Mouse (Mus musculus) yolk sac, embryonic 10.5 days (tissue): ENCODE results near the gene Gm5431.
"Not testable (repeated sequence)": the region's sequence is repeated elsewhere in the genome, so short reads cannot be mapped to it uniquely, and the experiment has no call there.

ENCODE experiments used
- DNase-seq: peaks from one replicate; pipeline ENCODE4 v3.0.0-alpha.2; 2017; ENCODE audit warnings: low spot score

Gene Gm5431

DNA sequence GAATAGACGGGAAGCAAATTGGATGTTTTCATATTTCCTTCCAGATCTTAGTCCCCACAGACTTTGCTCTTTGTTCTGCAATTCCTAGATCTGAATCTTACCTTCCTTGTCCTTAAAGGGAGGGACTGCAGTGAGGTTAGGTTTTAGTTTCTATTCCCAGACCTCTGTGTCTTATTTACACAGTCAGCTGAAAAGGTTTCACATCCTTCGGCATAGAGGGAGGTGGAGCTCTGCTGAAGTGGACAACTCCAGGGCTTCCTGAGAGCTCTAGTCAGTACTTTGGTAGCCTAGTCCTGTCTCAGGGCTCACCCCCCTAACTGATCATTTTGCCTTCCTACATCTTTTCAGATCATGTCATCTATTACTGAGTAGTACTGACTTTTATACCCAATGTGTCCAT, at the start of gene Gm5431:
Gene Gm5431, minus strand, starts transcription at position 194 of the 400 bp plus-strand sequence.
- DNase-seq = no peak

DNA sequence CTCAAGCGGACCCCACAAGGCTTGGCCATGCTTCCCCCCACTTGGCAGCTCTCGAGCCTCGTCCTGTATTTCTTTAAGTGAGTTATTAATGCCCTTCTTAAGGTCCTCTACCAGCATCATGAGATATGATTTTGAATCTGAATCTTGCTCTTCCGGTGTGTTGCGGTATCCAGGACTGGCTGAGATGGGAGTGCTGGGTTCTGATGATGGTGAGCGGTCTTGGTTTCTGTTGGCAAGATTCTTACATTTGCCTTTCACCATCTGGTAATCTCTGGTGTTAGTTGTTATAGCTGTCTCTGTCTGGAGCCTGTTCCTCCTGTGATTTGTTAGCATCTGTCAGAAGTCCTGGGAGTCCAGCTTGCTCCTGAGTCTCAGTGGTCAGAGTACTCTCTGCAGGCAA, 44.1 kb upstream of the Gm5431 start, which contains the start of gene Psme2b:
Gene Psme2b, minus strand, starts transcription at position 101 of the 400 bp plus-strand sequence.
- not testable (repeated sequence) for DNase-seq

DNA sequence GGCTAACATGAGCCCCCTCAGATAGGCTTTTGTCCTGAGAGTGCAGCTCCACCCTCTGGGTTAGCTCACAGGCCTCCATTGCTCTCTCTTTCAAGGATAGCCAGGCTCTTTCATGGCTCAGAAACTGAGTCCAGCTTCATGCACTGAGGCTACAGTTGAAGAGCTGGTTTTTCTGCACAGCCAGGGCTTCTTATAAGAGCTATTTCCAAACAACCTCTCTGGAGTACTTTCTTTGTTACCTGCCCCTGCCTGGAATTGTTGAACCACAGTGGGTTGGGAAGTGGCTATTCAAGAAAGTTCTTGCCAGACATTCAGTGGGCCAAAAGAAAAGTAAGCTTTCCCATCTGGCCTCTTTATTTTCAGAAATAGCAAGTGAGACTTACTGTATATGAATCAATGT, 37.3 kb upstream of the Gm5431 start:
- not testable (repeated sequence) for DNase-seq

DNA sequence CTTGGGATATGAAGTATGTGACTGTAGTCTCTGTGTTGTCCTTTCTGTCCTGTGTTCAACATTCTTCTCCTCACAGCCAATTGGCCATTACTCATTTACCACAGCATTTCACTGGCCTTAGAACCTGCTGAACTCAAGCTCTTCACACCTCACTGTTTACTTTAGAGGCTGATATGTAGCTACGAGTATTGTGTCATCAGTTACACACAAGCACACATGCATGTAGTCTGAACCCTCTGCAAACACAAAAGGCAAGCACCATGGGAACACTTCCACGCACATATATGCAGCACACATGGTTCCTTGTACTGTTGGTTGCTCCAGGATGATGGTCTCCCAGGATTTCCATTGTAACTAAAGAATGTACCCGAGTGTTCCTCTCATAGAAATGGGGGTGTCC, 33.3 kb upstream of the Gm5431 start:
- not testable (repeated sequence) for DNase-seq

DNA sequence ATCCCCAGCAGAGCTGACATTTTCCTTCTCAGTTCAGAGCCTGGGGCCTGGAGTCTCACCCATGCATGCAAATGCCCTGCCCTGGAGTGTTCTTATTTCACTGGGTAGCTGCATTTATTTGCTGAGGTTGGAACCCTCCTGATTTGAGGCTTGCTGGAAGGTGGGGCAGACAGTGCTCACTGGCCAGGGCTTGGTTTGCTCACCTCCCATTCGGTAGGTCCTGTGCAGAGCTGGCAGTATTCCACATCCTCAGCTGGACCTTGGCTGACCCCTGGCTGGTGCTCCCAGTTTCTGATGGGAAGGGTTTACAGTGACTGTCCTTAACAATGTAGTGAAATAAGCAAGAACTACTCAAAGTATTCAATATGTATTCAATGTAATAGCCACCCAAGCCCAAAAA, 31.9 kb upstream of the Gm5431 start:
- DNase-seq = peak; percentile 7

DNA sequence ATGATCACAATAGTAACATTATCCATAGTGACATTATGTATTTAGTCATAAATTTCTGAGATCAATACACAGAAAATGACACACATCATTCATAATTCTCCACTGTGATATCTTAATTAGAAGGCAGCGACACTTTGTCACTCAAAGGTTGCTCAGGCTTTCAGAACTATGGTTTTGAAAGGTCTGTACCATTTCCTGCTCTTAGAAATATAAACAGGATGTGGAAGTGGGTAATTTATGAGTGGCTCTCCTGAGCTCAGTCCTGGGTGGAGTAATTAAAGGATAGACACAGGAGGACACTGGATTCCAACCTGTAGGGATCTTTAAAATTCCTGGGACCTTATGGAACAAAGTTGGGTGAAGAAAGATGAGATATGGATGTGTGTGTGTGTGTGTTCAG, 31.4 kb upstream of the Gm5431 start:
- DNase-seq = not testable (repeated sequence)

DNA sequence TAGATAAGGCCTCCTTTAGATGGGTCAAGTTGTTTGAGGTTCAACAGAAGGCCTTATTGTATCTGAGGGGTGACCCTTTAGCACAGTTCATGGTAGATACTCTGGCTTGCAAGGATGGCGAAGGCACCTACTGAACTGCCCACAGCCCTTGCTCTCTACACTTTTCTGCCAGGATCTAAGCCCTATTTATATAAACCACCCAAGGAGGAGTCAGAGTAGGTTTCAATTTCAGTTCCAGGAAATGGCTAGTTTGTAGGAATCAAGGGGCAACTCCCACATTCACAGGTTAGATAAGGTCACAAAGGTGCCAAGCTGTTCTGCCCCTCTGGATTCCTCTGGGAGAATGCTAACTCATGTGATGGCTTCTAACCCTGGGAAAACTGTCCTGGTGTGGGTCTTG, 26.1 kb upstream of the Gm5431 start:
- DNase-seq = not testable (repeated sequence)

DNA sequence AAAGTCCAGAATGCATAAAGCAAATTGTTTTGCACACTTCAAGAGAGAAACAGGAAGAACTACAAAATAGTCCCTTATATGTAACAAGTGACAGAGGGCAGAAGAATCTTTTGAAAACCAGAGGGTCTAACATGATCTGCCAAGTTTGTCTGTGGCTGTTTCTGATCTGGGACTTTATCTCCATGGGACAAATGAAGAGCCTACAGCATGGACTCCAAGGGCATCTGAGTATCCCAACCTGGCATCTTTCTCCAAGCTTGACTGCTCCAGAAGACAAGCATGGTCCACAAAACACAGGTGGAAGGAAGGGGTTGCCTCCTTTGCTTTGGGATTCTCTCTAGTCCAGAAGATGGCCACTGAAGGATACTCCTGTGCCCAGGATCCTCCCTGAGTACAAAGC, 24.4 kb upstream of the Gm5431 start:
- not testable (repeated sequence) for DNase-seq

DNA sequence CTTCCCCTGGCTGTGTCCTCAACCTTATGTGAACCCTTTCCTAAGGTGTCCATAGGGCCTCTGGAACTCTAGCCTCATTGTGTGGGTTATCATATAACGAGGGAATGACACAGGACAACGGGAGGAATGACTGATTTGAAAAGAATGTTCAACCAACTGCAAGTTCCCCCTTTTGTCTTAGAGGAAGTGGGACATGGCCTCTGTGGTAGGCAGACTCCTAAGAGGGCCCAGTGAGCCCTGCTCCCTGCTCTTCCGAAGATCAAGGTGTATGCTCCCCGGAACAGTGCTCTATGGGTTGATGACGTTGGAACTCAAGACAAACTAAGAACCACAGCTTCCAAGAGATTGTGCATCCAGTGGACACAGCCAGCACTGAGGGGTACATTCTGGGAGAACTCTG, 21.8 kb upstream of the Gm5431 start:
- not testable (repeated sequence) for DNase-seq

DNA sequence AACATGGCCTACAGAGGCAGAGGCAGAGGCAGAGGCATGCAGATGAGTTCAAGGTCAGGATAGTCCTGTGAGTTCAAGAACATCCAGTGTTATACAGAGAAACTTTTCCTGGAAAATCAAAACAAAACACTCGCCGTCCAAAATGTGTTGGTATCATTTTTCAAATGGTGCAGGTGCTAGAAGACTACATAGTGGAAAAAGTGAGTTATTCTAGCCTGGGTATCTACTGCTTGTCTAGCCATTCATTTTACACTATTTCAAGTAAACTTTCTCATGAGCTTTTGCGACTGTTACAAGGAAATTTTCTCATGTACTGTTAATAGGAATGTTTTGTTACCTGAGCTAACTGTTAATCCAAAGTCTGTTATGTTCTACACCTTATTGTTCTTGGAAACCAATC, 16.4 kb upstream of the Gm5431 start:
- no peak for DNase-seq

DNA sequence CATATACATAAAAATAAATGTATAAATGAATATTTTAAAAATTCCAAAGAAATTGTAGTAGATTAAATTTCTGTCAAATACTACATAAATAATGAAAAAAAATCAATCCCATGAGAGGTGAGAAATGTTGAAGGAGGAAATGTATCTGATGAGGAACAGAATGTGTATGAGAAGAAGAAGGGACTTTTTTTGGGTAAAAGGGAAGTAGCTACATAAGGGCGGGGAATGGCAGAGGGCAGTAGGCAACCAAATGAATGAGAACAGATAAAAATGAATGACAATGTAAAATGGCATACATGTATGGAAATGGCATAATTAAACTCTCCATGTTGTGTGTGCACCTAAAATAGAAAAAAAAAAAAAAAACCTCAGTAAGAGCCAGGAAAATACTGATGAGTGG, 11.6 kb upstream of the Gm5431 start:
- DNase-seq = no peak

DNA sequence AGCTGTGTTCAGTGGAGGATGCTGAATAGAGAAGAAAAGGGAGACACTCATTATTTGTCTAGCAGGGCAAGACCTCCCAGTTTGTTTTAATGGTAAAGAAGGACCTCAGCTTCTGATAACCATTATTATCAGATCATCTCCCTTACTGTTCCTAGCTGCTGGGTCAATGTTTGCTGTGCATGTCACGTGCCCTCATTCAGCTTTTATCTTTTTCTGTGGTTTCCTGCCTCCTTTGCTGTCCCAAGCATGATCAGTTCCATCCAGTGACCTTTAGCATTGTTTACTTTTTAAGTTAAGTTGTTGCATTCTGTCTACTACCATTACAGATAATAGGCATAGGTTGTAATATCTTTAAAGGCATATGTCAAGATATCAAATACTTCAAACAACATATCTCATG, 6.4 kb upstream of the Gm5431 start:
- peak; percentile 56 for DNase-seq

DNA sequence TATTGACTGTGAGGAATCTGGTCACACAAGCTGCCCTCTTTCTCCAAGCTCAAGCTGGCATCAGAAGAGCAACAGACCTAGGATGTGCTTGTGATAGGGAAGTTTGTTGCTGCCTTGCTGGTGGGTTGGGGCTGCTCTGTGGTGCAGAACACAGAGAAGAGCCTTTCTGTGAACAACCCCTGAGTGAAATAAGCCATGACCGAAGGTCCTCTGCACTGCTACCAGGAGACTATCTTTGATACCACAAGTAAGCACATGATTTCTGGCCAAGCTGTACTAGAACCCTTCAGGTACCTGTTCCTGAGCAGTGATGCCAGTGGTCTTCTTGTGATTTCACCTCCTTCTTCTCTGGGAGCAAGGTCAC, 465 bp downstream of the Gm5431 start:
- DNase-seq = not testable (repeated sequence)

DNA sequence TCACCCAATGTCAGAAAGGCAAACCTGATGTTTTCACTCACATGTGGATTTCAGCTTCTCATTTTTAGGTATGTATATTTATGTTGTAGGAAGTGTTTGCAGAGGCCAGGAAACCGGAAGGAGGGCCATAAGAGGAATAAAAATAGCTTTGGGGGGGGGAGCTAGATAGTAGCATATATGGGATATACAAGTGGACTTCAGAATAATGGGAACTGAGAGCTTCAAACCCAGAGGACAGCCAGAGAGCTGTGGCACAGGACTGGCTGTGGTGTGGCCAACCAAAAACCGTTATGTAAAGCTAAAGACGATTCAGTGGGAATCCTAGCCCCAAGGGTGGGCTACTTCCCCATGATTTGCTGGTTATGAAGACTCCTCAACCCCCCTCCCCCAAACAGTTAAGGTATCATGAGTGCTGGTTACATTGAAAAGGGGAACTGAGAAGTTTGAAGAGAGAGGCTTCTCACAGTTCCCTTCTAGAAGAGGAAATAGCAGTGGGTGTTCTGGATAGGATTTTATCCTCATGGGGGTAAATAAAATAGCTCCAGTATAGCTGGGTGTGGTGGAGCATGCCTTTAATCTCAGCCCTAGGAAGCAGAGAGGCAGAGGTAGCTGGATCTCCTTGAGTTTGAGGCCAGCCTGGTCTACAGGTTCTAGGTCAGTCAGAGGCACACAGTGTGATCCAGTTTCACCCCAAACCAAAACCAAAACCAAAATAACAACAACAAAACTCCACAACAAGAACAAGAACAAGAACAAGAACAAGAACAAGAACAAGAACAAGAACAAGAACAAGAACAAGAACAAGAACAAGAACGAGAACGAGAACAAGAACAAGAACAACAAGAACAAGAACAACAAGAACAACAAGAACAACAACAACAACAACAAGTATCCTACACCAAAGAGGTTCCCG, 1.1 kb downstream of the Gm5431 start:
- not testable (repeated sequence) for DNase-seq

DNA sequence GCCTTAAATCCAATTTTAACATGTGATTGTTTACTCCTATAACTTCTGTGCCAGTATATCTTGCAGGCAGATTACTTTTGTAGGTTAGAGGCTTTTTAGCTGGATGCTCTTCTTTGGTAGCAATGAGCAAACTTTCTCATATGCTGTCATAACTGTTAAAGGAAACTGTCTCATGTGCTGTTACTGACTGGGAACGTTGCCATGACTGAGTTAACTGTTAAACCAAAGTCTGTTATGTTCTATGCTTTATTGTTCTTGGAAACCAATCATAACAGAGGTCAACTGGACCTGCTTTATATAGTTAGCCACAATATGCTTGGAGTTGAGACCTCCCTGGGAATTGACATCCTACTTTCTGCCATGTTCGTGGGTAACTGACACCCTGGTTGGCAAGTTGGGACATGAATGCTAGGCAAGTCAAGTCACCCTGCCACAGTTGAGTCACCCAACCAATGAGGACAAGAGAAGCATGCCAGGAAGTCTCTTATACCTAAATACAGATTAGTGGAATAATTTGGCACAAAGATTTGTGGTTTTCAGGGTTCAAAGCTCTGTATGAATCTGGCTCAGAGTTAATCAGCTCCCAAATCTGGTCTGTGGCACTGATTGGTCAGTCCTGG, 3.1 kb downstream of the Gm5431 start:
- DNase-seq = no peak

DNA sequence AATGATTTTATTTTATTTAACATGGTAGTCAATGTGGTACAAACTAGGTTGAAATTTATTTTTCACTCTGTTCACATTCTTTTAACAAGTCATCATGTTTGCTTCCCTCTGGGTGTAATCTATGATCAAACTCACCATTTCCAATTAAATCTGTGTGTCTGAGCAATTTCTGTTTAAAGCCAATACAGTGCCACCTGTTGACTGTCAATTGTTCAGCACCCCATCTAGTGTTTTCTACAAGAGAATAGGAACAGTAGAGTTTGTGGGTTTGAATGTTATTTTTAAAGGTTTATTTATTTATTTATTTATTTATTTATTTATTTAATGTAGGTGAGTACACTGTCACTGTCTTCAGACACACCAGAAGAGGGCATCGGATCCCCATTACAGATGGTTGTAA, 25.3 kb downstream of the Gm5431 start:
- DNase-seq = no peak

DNA sequence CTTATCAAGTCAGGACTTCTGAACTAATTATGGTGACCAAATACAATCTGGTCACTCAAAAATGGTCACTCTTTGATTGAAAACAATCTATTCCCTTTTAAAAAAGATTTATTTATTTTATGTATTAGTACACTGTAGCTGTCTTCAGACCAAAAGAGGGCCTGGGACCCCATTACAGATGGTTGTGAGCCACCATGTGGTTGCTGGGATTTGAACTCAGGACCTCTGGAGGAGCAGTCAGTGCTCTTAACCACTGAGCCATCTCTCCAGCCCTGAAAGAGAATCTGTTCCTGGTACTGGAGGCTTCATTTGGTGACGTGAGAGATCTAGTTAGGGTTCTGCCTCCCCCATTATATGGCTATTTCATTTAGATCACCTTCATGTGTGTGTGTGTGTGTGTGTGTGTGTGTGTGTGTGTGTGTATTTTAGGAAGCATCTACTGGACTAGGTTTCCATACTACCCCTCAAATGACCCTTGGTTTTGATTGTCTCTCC, 26.6 kb downstream of the Gm5431 start:
- not testable (repeated sequence) for DNase-seq

DNA sequence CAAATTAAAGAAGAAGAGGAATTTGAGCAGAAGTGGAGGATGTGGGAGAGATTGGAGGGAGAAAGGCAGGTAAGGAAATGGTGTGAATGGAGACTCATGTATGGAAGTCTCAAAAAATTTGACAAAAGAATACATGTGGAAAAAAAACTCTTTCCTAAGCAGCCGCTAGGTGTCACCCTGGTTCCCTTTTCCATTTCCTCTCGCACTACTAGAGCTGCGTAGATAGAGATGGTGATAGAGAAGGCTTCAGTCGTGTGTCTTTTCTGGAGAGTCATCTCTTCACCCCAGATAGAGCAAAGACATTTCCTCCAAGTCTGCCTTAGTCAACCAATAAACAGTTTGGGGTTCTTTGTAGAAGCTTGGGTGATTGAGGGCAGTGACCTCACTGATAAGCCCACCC, 27.5 kb downstream of the Gm5431 start:
- DNase-seq = peak; percentile 68

DNA sequence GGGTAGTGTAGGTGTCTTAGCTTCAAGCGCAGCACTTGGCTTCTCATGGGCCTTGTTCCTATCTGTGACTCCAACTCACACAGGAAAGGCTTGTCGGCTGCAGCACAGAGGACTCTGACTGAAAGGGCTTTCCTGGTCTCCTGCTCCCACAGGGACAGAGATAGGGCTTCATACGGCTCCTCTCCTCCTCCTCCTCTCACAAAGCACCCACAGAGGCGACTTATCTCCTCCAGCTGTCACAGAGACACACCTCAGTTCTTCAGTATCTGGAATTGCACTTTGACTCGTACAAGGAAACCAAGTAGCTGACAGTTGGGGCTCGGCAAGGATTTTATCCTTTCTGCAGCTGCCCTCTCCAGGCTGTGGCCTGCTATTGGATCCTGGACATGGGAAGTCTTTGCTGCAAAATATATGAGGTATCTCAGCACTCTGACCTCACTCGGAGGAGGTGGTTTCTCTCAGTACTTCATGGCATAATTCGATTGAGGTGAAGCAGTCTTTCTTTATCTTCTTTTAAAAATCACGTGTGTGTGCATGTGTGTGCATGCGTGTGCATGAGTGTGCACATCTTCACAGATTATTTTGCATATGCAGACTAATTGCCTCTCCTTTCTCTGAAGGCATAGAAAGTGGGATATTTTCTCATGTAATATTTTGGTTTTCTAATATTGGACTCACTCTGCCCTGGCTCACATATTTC, 28.3 kb downstream of the Gm5431 start:
- DNase-seq = peak; percentile 74

DNA sequence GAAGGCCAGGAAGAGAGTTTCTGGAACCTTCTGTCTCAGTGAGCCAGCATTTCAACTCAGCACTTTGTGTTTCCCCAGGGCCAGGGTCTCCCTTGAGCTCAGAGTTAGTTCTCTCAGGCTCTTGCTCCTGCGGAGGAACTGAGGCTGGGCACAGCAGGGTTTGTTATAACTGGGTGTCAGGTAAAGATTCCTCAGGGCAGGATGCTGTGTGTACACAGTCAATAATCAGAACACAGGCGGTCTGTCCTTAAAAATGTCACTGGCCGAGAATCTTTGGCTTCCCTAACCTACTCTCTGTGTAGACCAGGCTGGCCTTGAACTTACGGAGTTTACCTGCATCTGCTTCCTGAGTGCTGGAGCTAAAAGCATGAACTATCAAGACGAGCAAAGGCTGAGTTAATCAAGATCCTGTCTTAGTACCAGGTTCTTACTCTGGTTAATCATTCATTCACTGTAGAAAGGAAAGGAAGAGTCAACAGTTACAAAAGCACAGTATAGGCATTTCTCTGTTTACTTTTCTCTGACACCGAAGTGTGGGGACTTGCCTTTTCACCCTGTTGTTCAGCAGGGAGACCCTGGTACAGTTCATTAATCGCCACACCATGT, 29.2 kb downstream of the Gm5431 start:
- DNase-seq = peak; percentile 64

DNA sequence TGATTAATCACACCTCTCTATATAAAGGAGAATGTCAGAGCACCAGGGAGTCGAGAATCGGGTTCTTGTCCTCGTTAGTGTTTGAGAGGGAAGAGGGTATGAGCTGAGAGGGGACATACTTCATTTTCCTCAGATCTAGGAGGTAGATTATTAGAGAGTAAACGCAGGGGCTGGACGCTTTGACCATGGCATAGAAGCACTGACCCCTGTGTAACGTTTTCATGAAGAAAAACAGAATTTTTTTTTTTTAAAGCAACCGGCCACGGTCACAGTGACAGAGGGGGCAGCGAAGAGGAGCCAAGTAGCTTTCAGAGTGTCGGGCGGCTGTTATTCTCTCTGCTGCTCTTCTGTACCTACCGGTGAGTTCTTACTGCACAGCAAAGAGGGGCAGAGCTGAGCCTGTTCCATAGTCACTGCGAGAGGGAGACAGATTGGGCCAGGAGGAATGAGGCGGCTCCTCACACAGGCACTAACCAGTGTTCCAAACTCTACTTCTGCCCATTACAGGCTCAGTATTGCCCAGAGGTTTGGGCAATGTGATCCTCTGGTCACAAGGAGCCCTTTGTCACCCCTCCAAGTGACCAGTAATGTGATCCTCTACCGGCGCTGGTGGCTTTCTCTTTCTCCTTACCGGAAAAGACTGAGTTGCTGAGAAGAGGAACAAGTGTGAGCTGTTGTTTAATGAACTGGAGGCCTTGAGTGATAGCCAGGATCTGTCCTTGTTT, 30.0 kb downstream of the Gm5431 start:
- peak; percentile 41 for DNase-seq
